Mouse (Mus musculus) megakaryocyte, embryonic 14.5 days (primary cell): Measurements from ENCODE around the gene C7. TPM values are rescaled to one million over a fixed set of nuclear protein-coding genes. Genes with fewer than 3 reads are reported as not detected.
A peak's percentile ranks its signal among the peaks of the same experiment; 100 is the strongest.

Experiments used
- H3K27me3 ChIP-seq: replicated peaks from 2 replicates; pipeline ENCODE3; 2012; ENCODE audit warnings: inconsistent platforms
- H3K36me3 ChIP-seq: replicated peaks from 2 replicates; pipeline ENCODE3; 2012; ENCODE audit warnings: low read length, inconsistent platforms, mixed read lengths
- H3K4me1 ChIP-seq: 2 replicates; pipeline ENCODE4 v1.6.1; 2012; ENCODE audit warnings: inconsistent platforms
- H3K4me3 ChIP-seq: replicated peaks from 2 replicates; pipeline ENCODE3; 2012; ENCODE audit warnings: moderate library complexity, mild to moderate bottlenecking, inconsistent platforms
- H3K9me3 ChIP-seq: 2 replicates; pipeline ENCODE4 v1.6.1; 2012; ENCODE audit warnings: inconsistent platforms
- FLI1 ChIP-seq: IDR thresholded peaks from 2 replicates; pipeline ENCODE4 v1.6.1; 2012; ENCODE audit warnings: low read length, inconsistent platforms, mixed read lengths
- GATA1 ChIP-seq: IDR thresholded peaks from 3 replicates; pipeline ENCODE4 v1.6.1; 2012; ENCODE audit warnings: mixed read lengths, low read length, inconsistent platforms, borderline replicate concordance
- polyA plus RNA-seq: library from polyadenylated mRNA; stranded (reverse); fragments of >175 nt; gene quantifications from 2 replicates; pipeline ENCODE4 v1.2.3, GENCODE M21; 2012; ENCODE audit warnings: low replicate concordance; ENCODE audit not compliant: insufficient read depth

C7 gene
- not detected in 2 replicates for polyA plus RNA-seq

- TF ChIP-seq GATA1 = no peak
- TF ChIP-seq FLI1 = no peak
- no peaks in the 10 kb centered on the region for H3K9me3 ChIP-seq
- H3K36me3 ChIP-seq = no peaks in the 10 kb centered on the region
- H3K27me3 ChIP-seq = no peaks in the 10 kb centered on the region
- no peak within 1 kb of the TSS for H3K4me3 ChIP-seq
- H3K4me1 ChIP-seq = no peaks in the 10 kb centered on the region
Observed at GRCm38 (mm10) chr15:5063635-5064034, at the start of gene C7. Gene C7, minus strand, starts transcription at chr15:5063740.

GRCm38 (mm10) chr15:5112651-5113050, 49.1 kb upstream of the C7 start:
- Histone ChIP-seq H3K27me3 (peaks cover 24% of the 10 kb centered on the region), H3K9me3 (no peaks in the 10 kb centered on the region; the same call in 1 of the 2 replicates), H3K4me1 (peaks cover 32% of the 10 kb centered on the region), H3K36me3 (peaks cover 3% of the 10 kb centered on the region), H3K4me3 (no peak overlapping the region)
- TF ChIP-seq GATA1 (no peak), FLI1 (no peak)

GRCm38 (mm10) chr15:5108655-5109040, 45.1 kb upstream of the C7 start:
- Histone ChIP-seq H3K4me3 (peak overlapping the region; percentile 62), H3K27me3 (peaks cover 36% of the 10 kb centered on the region), H3K9me3 (no peaks in the 10 kb centered on the region; the same call in 1 of the 2 replicates), H3K36me3 (no peaks in the 10 kb centered on the region), H3K4me1 (peaks cover 18% of the 10 kb centered on the region)
- no peak for TF ChIP-seq GATA1
- TF ChIP-seq FLI1 = no peak

- Histone ChIP-seq H3K4me3 (peak within 1 kb of the TSS; percentile 77), H3K36me3 (no peaks in the 10 kb centered on the region), H3K4me1 (peaks cover 18% of the 10 kb centered on the region), H3K9me3 (no peaks in the 10 kb centered on the region; the same call in 1 of the 2 replicates), H3K27me3 (peaks cover 34% of the 10 kb centered on the region)
- TF ChIP-seq FLI1 (no peak), GATA1 (no peak)
Observed at GRCm38 (mm10) chr15:5107686-5108654, 44.4 kb upstream of the C7 start, which contains the start of gene Card6. Gene Card6, minus strand, starts transcription at chr15:5108539.

- no peak for TF ChIP-seq FLI1
- no peak for TF ChIP-seq GATA1
- Histone ChIP-seq H3K4me1 (peaks cover 14% of the 10 kb centered on the region), H3K27me3 (peaks cover 33% of the 10 kb centered on the region), H3K36me3 (no peaks in the 10 kb centered on the region), H3K9me3 (no peaks in the 10 kb centered on the region; the same call in 1 of the 2 replicates), H3K4me3 (no peak overlapping the region)
Observed at GRCm38 (mm10) chr15:5106293-5106692, 42.8 kb upstream of the C7 start.

GRCm38 (mm10) chr15:5105891-5106290, 42.4 kb upstream of the C7 start:
- Histone ChIP-seq H3K36me3 (no peaks in the 10 kb centered on the region), H3K9me3 (no peaks in the 10 kb centered on the region; the same call in 1 of the 2 replicates), H3K4me3 (no peak overlapping the region), H3K4me1 (peaks cover 14% of the 10 kb centered on the region), H3K27me3 (peaks cover 33% of the 10 kb centered on the region)
- no peak for TF ChIP-seq FLI1
- TF ChIP-seq GATA1 = no peak

GRCm38 (mm10) chr15:5102312-5102711, 38.8 kb upstream of the C7 start:
- Histone ChIP-seq H3K4me3 (no peak overlapping the region), H3K9me3 (no peaks in the 10 kb centered on the region), H3K4me1 (no peaks in the 10 kb centered on the region), H3K27me3 (peaks cover 17% of the 10 kb centered on the region), H3K36me3 (no peaks in the 10 kb centered on the region)
- TF ChIP-seq FLI1 (no peak), GATA1 (no peak)

- no peaks in the 10 kb centered on the region for H3K9me3 ChIP-seq
- peaks cover 5% of the 10 kb centered on the region for H3K27me3 ChIP-seq
- H3K4me3 ChIP-seq = no peak overlapping the region
- no peaks in the 10 kb centered on the region for H3K4me1 ChIP-seq
- no peak for TF ChIP-seq FLI1
- no peak for TF ChIP-seq GATA1
- H3K36me3 ChIP-seq = no peaks in the 10 kb centered on the region
Observed at GRCm38 (mm10) chr15:5097376-5097775, 33.8 kb upstream of the C7 start.

- TF ChIP-seq FLI1 = no peak
- TF ChIP-seq GATA1 = no peak
- no peaks in the 10 kb centered on the region for H3K36me3 ChIP-seq
- H3K4me3 ChIP-seq = no peak overlapping the region
- H3K9me3 ChIP-seq = no peaks in the 10 kb centered on the region
- H3K27me3 ChIP-seq = peaks cover 4% of the 10 kb centered on the region
- no peaks in the 10 kb centered on the region for H3K4me1 ChIP-seq
Observed at GRCm38 (mm10) chr15:5095534-5096301, 32.2 kb upstream of the C7 start.
